Mouse (Mus musculus) olfactory bulb, adult 2 months (tissue): Measurements from ENCODE around the gene Gm30191. TPM values are rescaled to one million over a fixed set of nuclear protein-coding genes. Genes with fewer than 3 reads are reported as not detected.
A peak's percentile ranks its signal among the peaks of the same experiment; 100 is the strongest.

Source experiments
- H3K27ac ChIP-seq: fragments of 200-500 bp; 2 replicates; pipeline ENCODE4 v1.5.1; 2012; ENCODE audit warnings: low read depth, low read length; ENCODE audit not compliant: insufficient read depth
- H3K4me1 ChIP-seq: fragments of 200-500 bp; 2 replicates; pipeline ENCODE4 v1.6.1; 2012; ENCODE audit warnings: low read length; ENCODE audit not compliant: control insufficient read depth, insufficient read depth
- H3K4me3 ChIP-seq: fragments of 200-500 bp; 2 replicates; pipeline ENCODE4 v1.5.1; 2012; ENCODE audit warnings: mild to moderate bottlenecking, low read depth, low read length, moderate library complexity; ENCODE audit not compliant: insufficient read depth
- CTCF ChIP-seq: fragments of 200-500 bp; IDR thresholded peaks from 2 replicates; pipeline ENCODE4 v1.5.1; 2012; ENCODE audit warnings: low read depth, mild to moderate bottlenecking, low read length, moderate library complexity; ENCODE audit not compliant: insufficient read depth
- POLR2A ChIP-seq: fragments of 200-500 bp; IDR thresholded peaks from 2 replicates; pipeline ENCODE4 v1.6.1; 2012; ENCODE audit warnings: mild to moderate bottlenecking, low read depth, low read length, moderate library complexity; ENCODE audit not compliant: insufficient read depth
- WGBS: fragments of 180-500 bp; shearing (Covaris S2); methylation state at CpG from one replicate; pipeline ENCODE4 v1.1.7; 2018; 5-methylcytosine and 5-hydroxymethylcytosine counted together
- polyA plus RNA-seq: library from polyadenylated mRNA; stranded (reverse); fragments of >200 nt; gene quantifications from 2 replicates; pipeline ENCODE4 v1.2.4, GENCODE M21; 2012; ENCODE audit warnings: low replicate concordance; ENCODE audit not compliant: missing spikeins, insufficient read depth, insufficient read length

The Gm30191 gene
- polyA plus RNA-seq, 1 experiment, result not detected

DNA sequence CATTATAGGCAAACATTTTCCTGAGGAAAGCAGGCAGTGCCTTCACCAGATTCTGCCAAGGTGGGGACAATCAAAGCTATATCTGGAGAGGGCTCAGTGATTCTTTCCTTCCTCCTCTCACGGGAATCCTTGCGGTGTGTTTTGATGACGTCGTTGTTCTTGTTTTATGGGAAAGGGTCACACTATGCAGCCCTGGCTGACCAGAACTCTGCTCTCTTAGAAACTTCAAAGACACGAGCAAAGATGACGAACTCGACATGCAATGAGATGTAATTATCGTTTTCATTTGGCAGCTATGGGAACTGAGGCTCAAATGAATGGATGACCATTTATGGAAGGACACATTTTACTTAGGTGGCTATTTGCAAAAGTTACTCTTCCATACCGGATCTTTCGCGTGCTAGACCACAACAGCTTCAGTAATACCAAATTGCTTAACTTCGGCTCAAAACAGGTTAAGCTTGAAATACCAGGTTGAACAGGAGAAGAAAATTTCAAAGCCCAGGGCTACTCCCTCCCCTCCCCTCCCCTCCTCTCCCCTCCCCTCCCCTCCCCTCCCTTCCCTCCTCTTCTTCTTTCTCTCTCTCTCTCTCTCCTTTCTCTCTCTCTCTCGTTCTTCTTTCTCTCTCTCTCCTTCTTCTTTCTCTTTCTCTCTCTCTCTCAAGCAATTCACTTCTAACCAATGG, 26.1 kb downstream of the Gm30191 start:
- TF ChIP-seq CTCF (no peak), POLR2A (no peak)
- Histone ChIP-seq H3K4me3 (no peak overlapping the region), H3K4me1 (no peaks in the 10 kb centered on the region), H3K27ac (no peak overlapping the region)
- 39% methylated on average over 13 of the region's 13 CpGs for WGBS

DNA sequence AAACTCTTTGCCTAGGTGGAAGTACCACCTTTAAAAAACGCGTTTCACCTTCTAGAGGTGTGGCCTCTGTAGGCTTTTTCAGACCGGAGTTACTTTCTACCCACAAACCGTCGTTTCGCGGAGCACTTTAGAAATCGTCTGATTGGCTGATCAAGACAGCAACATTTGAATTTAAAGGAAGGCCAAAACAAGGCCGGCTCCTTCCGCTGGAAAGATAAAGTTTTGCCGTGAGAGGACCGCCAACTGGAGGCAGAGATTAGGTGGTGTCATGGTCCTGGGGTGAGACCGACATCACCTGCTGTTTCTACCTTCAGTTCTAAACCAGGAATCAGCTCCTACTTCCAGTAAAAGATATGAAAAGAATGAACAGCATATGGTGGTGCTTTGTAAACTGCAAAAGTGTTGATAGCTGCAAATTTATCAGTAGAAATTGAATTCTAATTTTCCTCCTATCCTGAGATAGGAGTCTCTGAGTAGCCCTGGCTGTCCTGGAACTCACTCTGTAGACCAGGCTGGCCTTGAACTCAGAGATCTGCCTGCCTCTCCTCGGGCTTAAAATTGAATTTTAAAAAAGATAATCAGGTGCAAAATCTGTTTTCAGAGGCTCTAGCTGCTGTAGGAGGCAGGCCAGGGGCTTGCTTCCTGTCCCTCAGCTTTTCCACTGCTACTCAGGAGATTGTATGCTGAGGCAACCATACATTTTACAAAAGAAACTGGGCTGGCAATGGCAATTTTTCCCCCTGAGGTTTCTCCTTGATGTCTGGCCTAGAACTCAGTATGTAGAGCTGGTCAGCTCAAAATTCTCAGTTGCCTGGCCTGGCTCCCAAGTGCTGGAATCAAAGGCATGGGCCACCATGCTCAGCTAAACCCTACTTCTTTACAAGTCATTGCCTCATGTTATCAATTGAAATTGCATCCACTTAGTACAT, 26.9 kb downstream of the Gm30191 start:
- H3K4me1 ChIP-seq, result no peaks in the 10 kb centered on the region
- H3K27ac ChIP-seq, result no peak overlapping the region
- no peak overlapping the region for H3K4me3 ChIP-seq
- WGBS, result 10% methylated on average over 14 of the region's 14 CpGs
- TF ChIP-seq POLR2A (no peak), CTCF (no peak)

DNA sequence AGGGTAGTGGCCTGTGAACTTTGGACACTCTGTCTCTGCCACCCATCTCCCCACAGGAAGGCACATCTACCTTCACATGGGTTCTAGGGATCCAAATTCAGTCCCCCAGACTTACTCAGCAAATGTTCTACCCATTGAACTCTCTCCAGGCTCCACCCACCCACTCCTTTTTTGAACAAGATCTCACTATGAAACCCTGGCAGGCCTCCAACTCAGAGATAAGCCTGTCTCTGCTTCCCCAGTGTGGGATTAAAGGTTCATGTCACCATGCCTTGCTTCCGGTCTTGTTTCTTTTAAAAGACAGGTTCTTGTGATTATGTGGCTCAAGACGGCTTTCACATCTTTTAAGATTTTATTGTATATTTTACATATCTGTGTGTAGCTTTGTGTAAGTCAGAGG, 38.2 kb downstream of the Gm30191 start:
- no peak overlapping the region for H3K4me3 ChIP-seq
- H3K4me1 ChIP-seq, result 0 out of 2 replicates have a peak, but pooled peaks cover 6% of the 10 kb centered on the region
- 99% methylated on average over 2 of the region's 2 CpGs for WGBS
- H3K27ac ChIP-seq, result no peak overlapping the region
- TF ChIP-seq CTCF (no peak), POLR2A (no peak)

GRCm38 (mm10) chr4:134286226-134287167, 39.8 kb downstream of the Gm30191 start:
- Histone ChIP-seq H3K4me3 (peak overlapping the region; percentile 98), H3K4me1 (0 out of 2 replicates have a peak, but pooled peaks cover 6% of the 10 kb centered on the region), H3K27ac (peak overlapping the region; percentile 42; the same call in 1 of the 2 replicates)
- WGBS, result 1% methylated on average over 59 of the region's 59 CpGs
- TF ChIP-seq CTCF (no peak), POLR2A (no peak)

GRCm38 (mm10) chr4:134287168-134287564, 40.4 kb downstream of the Gm30191 start:
- no peak for TF ChIP-seq CTCF
- peak; percentile 93 for TF ChIP-seq POLR2A
- H3K27ac ChIP-seq, result peak overlapping the region; percentile 76
- under 1% methylated on average over 57 of the region's 59 CpGs for WGBS
- peak overlapping the region; percentile 98 for H3K4me3 ChIP-seq
- H3K4me1 ChIP-seq, result 0 out of 2 replicates have a peak, but pooled peaks cover 6% of the 10 kb centered on the region

- H3K4me3 ChIP-seq, result peak within 1 kb of the TSS; percentile 98
- H3K4me1 ChIP-seq, result 0 out of 2 replicates have a peak, but pooled peaks cover 6% of the 10 kb centered on the region
- WGBS, result under 1% methylated on average over 43 of the region's 43 CpGs
- TF ChIP-seq POLR2A (no peak), CTCF (no peak)
- peak within 1 kb of the TSS; percentile 76 for H3K27ac ChIP-seq
Observed at GRCm38 (mm10) chr4:134287575-134288025, 40.9 kb downstream of the Gm30191 start, which contains the start of gene Pdik1l. Pdik1l (minus strand) TSS chr4:134287895.

- Histone ChIP-seq H3K27ac (no peak overlapping the region), H3K4me1 (0 out of 2 replicates have a peak, but pooled peaks cover 6% of the 10 kb centered on the region), H3K4me3 (no peak overlapping the region)
- TF ChIP-seq CTCF (no peak), POLR2A (no peak)
- 49% methylated on average over 11 of the region's 11 CpGs for WGBS
Observed at GRCm38 (mm10) chr4:134288397-134289256, 41.9 kb downstream of the Gm30191 start.
